Mouse (Mus musculus) lung, adult 2 months (tissue): ENCODE measurements at regions not wholly inside any gene's neighbourhood (a gene's known extent, or its start where the extent isn't known, plus 50 kb on each side); places are given as distances from the start of the nearest gene placed in this dataset.

Experiments used
- CTCF ChIP-seq: fragments of 200-500 bp; IDR thresholded peaks from 2 replicates; pipeline ENCODE4 v1.5.1; 2011; ENCODE audit warnings: mild to moderate bottlenecking, low read length, control low read depth; ENCODE audit not compliant: insufficient read depth
- POLR2A ChIP-seq: fragments of 200-500 bp; IDR thresholded peaks from 2 replicates; pipeline ENCODE4 v1.6.1; 2011; ENCODE audit warnings: low read depth, mild to moderate bottlenecking, control low read depth, low read length, borderline replicate concordance; ENCODE audit errors: extremely low read depth

GRCm38 (mm10) chr16:75675871-75676270, 83.2 kb downstream of the Rbm11 start:
- TF ChIP-seq CTCF: no peak
- TF ChIP-seq POLR2A: no peak
